Mouse (Mus musculus): ENCODE data around the gene Pde1c.
A peak's percentile ranks its signal among the peaks of the same experiment; 100 is the strongest.

Gene Pde1c

DNA sequence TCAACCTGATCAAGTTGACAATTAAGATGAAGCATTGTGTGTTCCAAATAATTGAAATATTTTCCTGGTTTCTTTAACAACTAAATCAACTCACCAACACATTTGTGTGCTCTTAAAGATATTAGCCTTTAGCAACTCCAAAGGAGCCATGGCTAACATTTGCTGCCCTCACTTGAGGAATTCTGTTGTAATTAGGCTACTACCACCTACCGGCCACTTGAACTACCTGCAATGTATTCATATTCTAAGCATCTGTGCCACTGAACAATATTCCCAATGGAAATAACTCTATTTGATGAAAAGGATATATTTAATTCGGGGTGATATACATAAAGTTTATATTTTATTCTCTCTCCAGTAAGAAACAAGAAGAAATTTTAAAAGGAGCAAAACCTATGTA is 121.0 kb downstream of the Pde1c start:
- DNase-seq (ENCODE audit: low spot score in 2 of 2): no peak

DNA sequence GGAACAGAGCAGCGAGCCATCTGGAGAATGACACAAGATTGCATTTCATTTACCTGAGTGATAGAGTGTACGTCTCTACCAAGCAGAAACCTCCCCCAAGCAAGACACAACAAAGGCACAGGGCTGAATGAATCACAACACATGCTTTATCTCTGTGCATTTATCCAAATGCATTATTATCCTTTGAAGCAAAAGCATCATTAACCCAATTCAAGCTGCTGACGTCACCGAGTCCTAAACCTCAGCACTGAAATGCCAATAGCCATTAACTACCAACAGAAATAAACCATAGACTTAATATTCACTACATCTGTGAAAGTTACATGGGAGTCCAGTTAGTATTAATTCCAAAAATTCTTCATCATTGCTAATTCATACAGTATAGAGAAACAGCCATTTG is 127.4 kb downstream of the Pde1c start:
- DNase-seq (ENCODE audit: low spot score in 2 of 2): no peak

DNA sequence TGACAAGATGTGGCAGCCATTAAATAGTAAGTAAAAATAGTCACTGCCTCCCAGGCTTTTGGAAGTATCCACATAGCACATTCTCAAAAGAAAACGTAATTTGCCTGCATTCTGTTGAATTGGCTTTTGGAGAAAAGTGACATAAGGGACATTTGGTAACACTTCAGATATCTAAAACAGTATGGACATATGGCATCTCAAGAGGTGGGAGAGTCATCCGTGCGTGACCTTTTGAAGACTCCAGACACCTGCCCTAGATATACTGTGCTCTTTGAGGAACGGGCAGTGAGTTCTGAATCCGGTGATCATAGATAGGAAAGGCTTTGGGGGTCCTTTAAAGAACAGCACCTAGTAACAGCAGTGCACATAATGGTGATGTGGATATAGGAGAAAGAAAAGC is 143.1 kb downstream of the Pde1c start:
- DNase-seq (ENCODE audit: low spot score in 2 of 2): no peak

DNA sequence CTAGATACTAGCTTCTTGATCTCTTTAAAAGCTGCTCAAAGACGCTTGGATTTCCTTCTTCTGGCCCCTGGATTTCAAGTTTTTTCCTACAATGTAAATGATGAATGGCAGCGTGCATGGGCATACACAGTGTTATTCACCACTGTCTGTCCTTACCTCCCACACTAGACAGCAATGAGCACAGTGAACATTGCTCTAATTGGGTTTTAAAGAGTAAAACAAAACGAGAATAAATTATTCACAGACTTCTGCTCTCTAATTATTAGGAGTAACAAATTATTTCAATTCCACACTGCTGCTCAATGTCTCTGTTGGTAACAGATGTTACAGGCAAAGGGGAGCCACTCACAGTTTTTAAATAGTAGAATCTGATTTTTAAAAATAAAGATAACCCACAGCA is 146.0 kb downstream of the Pde1c start:
- no peak for DNase-seq (ENCODE audit: low spot score in 2 of 2)

DNA sequence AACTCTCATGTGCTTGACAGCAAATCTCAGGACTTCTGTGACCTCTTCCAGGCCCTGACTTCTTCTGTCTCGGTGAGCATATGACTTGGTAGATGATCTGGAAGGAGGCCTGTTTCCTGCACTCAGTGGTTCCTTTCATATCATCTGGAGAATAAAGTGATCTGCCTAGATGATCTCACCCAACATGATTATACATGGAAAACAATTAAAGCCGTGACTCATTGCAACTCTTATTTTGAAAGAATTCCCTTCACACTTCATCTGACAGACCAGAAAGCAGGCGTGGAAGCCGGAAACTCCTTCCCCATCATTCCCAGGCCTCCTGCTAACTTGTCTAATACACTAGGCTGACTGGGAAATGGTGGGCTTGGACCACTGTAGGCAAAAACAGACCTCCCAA is 152.7 kb downstream of the Pde1c start:
- DNase-seq (ENCODE audit: low spot score in 2 of 2): no peak

DNA sequence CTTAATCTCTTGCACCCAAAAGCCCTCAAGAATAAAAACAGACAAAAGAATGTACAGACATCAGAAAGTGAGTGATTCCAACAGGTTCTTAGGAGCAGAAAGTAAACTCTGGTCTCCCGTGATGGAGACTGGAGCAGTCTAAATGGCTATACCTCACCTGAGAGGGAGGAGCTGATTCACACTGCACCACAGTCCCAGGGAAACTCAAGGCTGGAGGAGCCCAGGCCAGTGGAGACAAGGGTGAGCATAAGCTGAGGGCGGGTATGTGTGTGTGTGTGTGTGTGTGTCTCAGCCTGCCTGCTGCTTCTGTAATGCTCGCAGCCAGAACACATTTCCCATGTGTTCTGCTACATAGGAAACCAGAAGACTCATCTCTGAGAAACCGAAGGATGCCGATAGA is 179.7 kb downstream of the Pde1c start:
- no peak for DNase-seq (ENCODE audit: low spot score in 2 of 2)

DNA sequence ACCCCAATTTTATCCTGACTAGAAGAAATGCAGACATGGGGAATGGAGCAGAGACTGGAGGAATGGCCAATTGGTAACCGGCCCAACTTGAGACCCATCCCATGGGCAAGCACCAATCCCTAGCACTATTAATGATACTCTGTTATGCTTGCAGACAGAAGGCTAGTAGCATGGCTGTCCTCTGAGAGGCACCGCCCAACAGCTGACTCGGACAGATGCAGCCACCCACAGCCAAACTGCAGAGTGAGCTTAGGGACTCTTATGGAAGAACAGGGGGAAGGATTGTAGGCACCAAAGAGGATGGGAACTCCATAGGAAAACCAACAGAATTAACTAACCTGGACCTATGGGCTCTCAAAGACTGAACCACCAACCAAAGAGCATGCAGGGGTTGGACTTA is 192.5 kb downstream of the Pde1c start:
- no peak for DNase-seq (ENCODE audit: low spot score in 2 of 2)

GRCm38 (mm10) chr6:56374180-56374579 is 194.7 kb downstream of the Pde1c start:
- DNase-seq (ENCODE audit: low spot score in 2 of 2): no peak

DNA sequence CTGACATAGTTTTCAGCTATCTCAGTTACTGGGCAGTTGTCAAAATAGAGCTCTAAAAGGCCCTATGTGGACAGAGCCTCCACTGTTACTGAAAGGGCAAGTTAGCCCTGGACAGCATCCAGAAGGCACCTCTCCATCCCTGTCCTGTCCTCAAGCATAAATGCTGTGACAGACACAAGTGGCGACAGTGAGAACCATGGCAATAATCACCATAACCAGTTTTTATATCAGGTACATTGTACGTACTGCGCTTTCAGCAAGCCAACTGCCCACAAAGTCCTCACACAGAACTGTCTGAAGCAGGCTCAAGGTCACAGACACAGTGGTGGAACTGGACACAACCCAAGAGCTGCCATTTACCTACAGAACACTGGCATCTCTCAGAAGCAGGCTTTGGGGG is 195.2 kb downstream of the Pde1c start:
- DNase-seq (ENCODE audit: low spot score in 2 of 2): peak; percentile 47 to 57

DNA sequence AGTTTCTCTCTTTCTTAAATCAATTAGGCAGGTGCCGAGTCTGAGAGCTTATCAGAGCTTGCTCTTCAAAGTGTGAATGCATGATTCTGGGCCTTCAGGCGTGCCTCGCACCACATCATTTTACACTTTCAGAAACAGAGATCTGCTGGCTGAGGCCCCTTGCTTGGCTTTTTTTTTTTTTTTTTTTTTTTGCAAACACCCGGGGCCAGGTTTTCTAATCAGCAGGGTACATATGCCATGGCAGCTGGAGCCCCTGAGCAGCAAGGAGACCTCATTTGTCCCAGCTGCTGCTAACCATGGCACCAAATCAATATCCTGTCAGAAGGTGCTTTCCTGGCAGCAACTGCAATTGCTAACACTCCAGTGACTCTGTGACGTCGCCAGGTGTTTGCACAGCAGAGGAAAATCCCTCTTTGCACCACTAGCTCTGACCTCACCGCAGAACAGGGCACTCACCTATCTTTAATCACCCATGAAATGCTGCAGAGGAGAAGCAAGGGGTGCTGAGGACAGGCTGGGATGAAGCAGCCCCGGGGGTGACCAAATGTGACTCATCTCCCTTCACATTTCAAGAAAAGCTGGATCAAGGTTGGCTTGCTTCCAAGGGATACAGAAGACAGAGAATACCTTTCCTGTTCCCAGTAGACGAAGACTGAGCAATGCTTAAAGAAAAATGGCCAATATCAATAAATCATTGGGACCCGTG is 195.7 kb downstream of the Pde1c start:
- DNase-seq (ENCODE audit: low spot score in 2 of 2): no peak

GRCm38 (mm10) chr6:56369462-56369861 is 199.4 kb downstream of the Pde1c start:
- DNase-seq (ENCODE audit: low spot score in 2 of 2): no peak

DNA sequence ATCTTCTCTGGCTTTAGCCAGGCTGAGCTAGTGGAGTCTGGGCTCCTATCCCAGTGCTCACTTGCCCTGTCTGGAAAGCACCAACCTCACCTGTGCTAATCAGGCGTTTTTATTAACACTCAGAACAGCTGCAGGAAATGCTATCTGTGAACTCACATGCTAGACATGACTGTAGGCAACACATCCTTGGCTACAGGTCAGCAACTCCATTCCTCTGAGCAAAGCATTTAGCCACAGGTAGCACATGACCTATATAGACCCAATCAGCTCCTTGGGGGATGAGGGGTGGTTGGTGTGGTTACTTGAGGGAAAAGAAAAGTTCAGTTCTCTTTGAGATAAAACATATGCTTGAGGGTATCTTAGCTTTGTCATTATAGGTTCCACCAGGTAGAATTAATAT is 200.8 kb downstream of the Pde1c start:
- no peak for DNase-seq (ENCODE audit: low spot score in 2 of 2)

GRCm38 (mm10) chr6:56367257-56367656 is 201.6 kb downstream of the Pde1c start:
- DNase-seq (ENCODE audit: low spot score in 2 of 2): no peak

DNA sequence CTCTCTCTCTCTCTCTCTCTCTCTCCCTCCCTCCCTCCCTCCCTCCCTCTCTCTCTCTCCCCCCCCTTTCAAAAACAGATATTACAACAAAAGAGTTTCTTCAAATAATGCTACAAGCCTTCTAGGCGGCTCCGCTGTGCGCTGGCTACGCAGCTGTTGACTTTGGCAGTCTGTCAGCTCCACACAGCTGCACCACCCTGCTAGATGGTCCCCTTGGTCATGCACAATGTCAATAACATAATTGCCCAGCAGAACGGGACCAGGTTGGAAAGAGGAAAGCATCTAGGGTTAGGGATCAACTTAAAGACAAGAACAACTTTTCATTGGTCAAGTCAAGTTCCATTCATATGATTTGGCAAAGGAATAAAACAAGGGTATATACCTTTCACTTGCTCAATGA is 206.3 kb downstream of the Pde1c start:
- no peak for DNase-seq (ENCODE audit: low spot score in 2 of 2)

GRCm38 (mm10) chr6:56362128-56362545 is 206.8 kb downstream of the Pde1c start:
- DNase-seq (ENCODE audit: low spot score in 2 of 2): peak; percentile 42 to 61

GRCm38 (mm10) chr6:56361348-56362127 is 207.4 kb downstream of the Pde1c start:
- no peak for DNase-seq (ENCODE audit: low spot score in 2 of 2)

GRCm38 (mm10) chr6:56360086-56360485 is 208.8 kb downstream of the Pde1c start:
- DNase-seq (ENCODE audit: low spot score in 2 of 2): no peak

DNA sequence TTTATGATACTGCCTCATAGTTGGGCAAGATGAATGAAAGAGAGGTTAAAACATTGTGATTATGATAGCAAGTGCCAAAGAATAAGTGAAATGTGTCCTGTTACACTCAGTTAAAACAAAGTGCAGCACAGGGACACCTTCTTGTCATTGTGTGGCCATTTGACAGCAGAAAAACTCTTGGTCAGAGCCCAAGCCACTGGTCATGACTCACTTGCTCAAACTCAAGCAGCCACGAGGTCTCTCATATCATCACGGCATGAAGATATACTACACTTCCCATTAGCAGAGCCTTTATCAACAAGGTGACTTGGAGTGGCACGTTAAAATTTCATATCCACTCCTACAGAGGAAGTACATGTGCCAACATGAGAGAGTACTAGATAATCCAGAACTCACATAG is 209.8 kb downstream of the Pde1c start:
- peak; percentile 17 to 49 for DNase-seq (ENCODE audit: low spot score in 2 of 2)

DNA sequence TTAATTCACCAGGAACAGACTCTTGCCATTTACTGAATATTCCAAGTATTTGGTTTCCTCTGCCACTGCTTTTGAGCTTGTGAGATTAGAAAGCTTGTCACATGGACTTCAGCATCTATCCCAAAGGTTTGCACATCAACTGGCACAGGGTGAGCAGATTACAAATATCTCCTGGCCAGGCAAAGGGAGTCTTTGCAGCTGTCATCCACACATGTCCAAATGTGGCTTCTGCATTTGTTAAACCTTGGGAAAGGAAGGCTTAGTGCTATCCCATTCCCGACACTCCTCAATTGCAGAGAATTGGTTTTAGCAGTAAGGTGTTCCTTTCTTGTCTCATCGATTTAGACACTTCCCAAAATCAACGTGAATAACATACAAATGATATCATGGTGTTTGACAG is 221.7 kb downstream of the Pde1c start:
- DNase-seq (ENCODE audit: low spot score in 2 of 2): no peak

GRCm38 (mm10) chr6:56345082-56345481 is 223.8 kb downstream of the Pde1c start:
- DNase-seq (ENCODE audit: low spot score in 2 of 2): no peak

DNA sequence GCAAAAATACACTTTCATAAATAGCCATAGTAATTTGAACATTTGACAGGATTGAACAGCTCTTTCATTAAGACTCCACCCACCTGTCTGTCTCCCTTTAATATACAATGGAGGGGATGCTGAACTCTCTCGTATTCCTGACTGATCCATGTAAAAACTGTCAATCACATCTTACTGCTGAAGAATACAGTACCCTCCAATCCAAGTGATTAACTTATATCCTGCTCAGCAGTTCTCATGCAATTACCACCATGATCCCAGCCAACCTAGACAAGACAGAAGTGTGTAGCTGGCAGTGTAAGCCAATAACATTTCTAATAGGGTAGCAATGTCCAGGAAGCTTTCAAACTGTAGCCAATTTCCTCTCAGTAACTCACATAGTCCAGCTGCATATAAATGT is 226.9 kb downstream of the Pde1c start:
- DNase-seq (ENCODE audit: low spot score in 2 of 2): no peak

GRCm38 (mm10) chr6:56335811-56336446 is 233.0 kb downstream of the Pde1c start:
- no peak for DNase-seq (ENCODE audit: low spot score in 2 of 2)

DNA sequence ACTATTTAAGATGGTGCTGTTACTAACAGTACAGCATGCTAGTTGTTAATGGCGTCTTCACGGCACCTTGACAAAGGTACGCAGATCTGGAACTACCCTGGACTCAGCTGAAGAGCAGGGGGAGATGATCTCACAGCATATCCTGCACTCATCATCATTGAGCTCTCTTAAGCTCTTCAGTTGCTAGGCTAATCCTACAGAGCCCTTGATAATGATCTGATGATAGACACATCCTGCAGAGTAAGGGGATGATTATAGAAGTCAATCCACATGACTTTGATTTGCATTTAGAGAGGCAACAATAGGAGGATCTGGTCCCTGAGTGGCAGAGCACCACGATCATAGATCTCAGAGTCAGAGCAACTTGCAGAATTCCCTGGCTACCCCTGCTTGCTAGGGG is 236.8 kb downstream of the Pde1c start:
- DNase-seq (ENCODE audit: low spot score in 2 of 2): no peak
